Mouse (Mus musculus) liver, adult 2 months (tissue): ENCODE measurements at regions not wholly inside any gene's neighbourhood (a gene's known extent, or its start where the extent isn't known, plus 50 kb on each side); places are given as distances from the start of the nearest gene placed in this dataset.

ENCODE experiments used
- CTCF ChIP-seq: fragments of 200-500 bp; IDR thresholded peaks from 2 replicates; pipeline ENCODE4 v1.5.1; 2011; ENCODE audit warnings: low read depth, low read length, control low read depth
- POLR2A ChIP-seq: fragments of 200-500 bp; IDR thresholded peaks from 2 replicates; pipeline ENCODE4 v1.6.1; 2011; ENCODE audit warnings: low read length, control low read depth; ENCODE audit not compliant: insufficient read depth; ENCODE audit errors: extremely low read depth

- TF ChIP-seq POLR2A (no peak), CTCF (no peak)
Measured at GRCm38 (mm10) chr14:76804447-76805150, 232.0 kb upstream of the Ccdc122 start.
